Mouse (Mus musculus) embryonic facial prominence, embryonic 14.5 days (tissue): ENCODE results near the gene Fgfbp1. TPM values are rescaled to one million over a fixed set of nuclear protein-coding genes. Genes with fewer than 3 reads are reported as not detected.

Source experiments
- ATAC-seq: fragments of 200-750 bp; cut with Nextera tagmentation; 2 replicates; pipeline ENCODE4 v1.8.0; 2017; ENCODE audit warnings: low read depth, moderate number of reproducible peaks, moderate TSS enrichment
- DNase-seq: peaks from one replicate; pipeline ENCODE4 v3.0.0-alpha.2; 2015; ENCODE audit warnings: low spot score
- H3K27ac ChIP-seq: fragments of 300-500 bp; sonication (generic); replicated peaks from 2 replicates; pipeline ENCODE4 v1.5.1; 2014; ENCODE audit warnings: low read depth, mild to moderate bottlenecking, low read length, moderate library complexity
- H3K27me3 ChIP-seq: fragments of 300-500 bp; sonication (generic); replicated peaks from 2 replicates; pipeline ENCODE4 v1.6.1; 2014; ENCODE audit warnings: low read length; ENCODE audit not compliant: control insufficient read depth, insufficient read depth
- H3K36me3 ChIP-seq: fragments of 300-500 bp; sonication (generic); 2 replicates; pipeline ENCODE4 v1.6.1; 2014; ENCODE audit warnings: low read length, mixed read lengths; ENCODE audit not compliant: control insufficient read depth, insufficient read depth
- H3K4me1 ChIP-seq: fragments of 300-500 bp; sonication (generic); 2 replicates; pipeline ENCODE4 v1.6.1; 2014; ENCODE audit warnings: antibody characterized with exemption, low read length; ENCODE audit not compliant: control insufficient read depth, insufficient read depth
- H3K4me2 ChIP-seq: fragments of 300-500 bp; sonication (generic); 2 replicates; pipeline ENCODE4 v1.6.1; 2014; ENCODE audit warnings: low read depth, mild to moderate bottlenecking, low read length, moderate library complexity, mixed read lengths
- H3K4me3 ChIP-seq: fragments of 300-500 bp; sonication (generic); 2 replicates; pipeline ENCODE4 v1.5.1; 2014; ENCODE audit warnings: low read depth, mild to moderate bottlenecking, low read length
- H3K9ac ChIP-seq: fragments of 300-500 bp; sonication (generic); 2 replicates; pipeline ENCODE4 v1.6.1; 2014; ENCODE audit warnings: low read depth, mild to moderate bottlenecking, low read length, moderate library complexity, mixed read lengths
- H3K9me3 ChIP-seq: fragments of 300-500 bp; sonication (generic); 2 replicates; pipeline ENCODE4 v1.6.1; 2016; ENCODE audit warnings: low read length; ENCODE audit not compliant: control insufficient read depth
- WGBS: fragments of 180-500 bp; shearing (Covaris S2); extraction: QIAGEN DNeasy Blood & Tissue Kit; methylation state at CpG from one replicate; pipeline ENCODE4 v1.1.7; 2014; 5-methylcytosine and 5-hydroxymethylcytosine counted together
- polyA plus RNA-seq: library from polyadenylated mRNA; unstranded; fragments of >200 nt; fragmentation: Nextera tagmentation; extraction: Ambion mirVana; gene quantifications from 2 replicates; pipeline ENCODE4 v1.2.1, GENCODE M21; 2014

Fgfbp1 gene
- 41.9 and 43.4 TPM in 2 replicates for polyA plus RNA-seq

DNA sequence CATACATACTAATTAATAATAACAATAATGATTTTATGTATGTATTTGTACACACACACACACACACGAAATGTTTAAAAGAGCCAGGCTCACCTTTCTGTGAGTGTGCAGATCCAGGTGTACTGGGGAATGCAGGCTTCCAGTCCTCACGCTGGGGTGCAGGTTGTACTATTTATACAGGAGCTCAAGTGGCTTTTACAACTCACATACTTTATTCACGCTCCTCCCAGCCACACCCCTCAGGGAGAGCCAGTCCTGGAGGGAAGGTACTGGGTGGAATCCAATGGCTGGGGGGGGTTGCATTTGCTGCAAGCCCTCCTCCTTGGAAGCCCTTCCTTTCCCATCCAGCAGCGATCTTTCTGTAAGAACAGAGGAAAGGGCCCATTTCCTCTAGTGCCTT, at the start of gene Fgfbp1:
Fgfbp1 (minus strand) TSS at position 160 of the 400 bp plus-strand sequence.
- Histone ChIP-seq H3K9ac (no peak within 1 kb of the TSS), H3K4me3 (no peak within 1 kb of the TSS), H3K27ac (no peak within 1 kb of the TSS), H3K4me1 (no peaks in the 10 kb centered on the region), H3K36me3 (no peaks in the 10 kb centered on the region), H3K27me3 (no peaks in the 10 kb centered on the region), H3K9me3 (no peaks in the 10 kb centered on the region), H3K4me2 (0 out of 2 replicates have a peak within 1 kb of the TSS, but pooled peaks have one; percentile 9)
- ATAC-seq: 0 out of 2 replicates have a peak, but pooled peaks have one; percentile 37
- DNase-seq: peak; percentile 51
- 44% methylated on average over 4 of the region's 4 CpGs for WGBS

DNA sequence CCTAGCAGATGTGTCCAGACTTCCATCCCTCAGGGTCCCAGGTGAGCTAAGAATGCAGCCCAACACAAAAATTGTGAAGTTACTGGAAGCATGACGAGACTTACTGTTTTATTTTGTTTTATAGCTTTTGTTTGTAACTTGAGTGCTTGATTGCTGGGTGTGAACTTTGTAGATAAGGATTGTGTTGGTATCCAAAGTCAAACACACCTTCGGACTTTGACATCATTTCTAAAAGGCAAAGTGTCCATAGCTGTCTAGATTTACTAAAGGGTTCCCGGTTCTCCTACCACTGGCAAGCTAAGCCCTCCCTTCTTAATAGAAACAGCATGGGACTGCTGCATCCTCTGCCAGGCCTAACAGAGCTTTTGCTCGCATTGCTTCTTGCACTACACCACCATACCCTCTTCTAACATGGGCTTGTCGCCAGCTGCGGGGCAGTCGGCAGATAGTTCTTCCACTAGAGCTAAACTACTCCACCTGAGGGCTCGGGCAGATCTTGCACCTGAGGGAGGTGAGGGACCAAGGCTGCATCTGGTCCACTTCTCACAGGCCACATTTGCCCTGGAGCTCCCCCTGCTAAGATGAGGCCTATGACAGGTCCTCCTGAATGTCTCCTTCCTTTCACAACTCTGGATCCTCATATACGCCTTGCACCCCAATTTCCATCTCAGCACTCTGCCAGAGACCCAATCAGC, 16.9 kb upstream of the Fgfbp1 start:
- Histone ChIP-seq H3K4me3 (no peak overlapping the region), H3K4me1 (no peaks in the 10 kb centered on the region), H3K9me3 (no peaks in the 10 kb centered on the region), H3K9ac (no peak overlapping the region), H3K27me3 (no peaks in the 10 kb centered on the region), H3K4me2 (no peak overlapping the region), H3K27ac (no peak overlapping the region), H3K36me3 (peaks cover 16% of the 10 kb centered on the region)
- WGBS: 85% methylated on average over 9 of the region's 9 CpGs
- ATAC-seq (no peak), DNase-seq (no peak)

DNA sequence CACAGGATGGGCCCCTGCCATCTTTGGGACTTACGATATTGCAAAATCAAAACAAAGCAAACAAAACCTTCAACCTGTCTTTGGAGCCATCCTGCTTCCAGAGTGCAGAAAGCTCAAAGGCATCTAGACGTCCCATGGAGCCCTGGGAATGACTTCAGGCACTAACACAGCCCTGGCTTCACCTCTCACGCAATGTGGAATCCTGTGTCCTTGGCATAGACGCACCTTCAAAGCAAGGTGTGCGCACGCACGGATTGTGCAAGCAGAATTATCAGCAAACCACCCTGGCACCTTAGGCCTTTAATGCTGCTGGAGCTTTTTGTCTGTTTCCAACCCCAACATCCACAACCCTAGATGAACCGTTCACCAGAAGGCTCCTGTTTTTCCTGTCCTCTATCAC, 16.0 kb upstream of the Fgfbp1 start:
- no peak for ATAC-seq
- Histone ChIP-seq H3K9ac (no peak overlapping the region), H3K4me3 (no peak overlapping the region), H3K9me3 (no peaks in the 10 kb centered on the region), H3K4me1 (no peaks in the 10 kb centered on the region), H3K4me2 (no peak overlapping the region), H3K27me3 (no peaks in the 10 kb centered on the region), H3K27ac (no peak overlapping the region), H3K36me3 (peaks cover 14% of the 10 kb centered on the region)
- 95% methylated on average over 8 of the region's 8 CpGs for WGBS
- no peak for DNase-seq

- H3K4me1 ChIP-seq: no peaks in the 10 kb centered on the region
- 47% methylated on average over 4 of the region's 4 CpGs for WGBS
- no peak overlapping the region for H3K9ac ChIP-seq
- H3K4me2 ChIP-seq: no peak overlapping the region
- H3K27ac ChIP-seq: no peak overlapping the region
- DNase-seq (no peak), ATAC-seq (no peak)
- H3K27me3 ChIP-seq: no peaks in the 10 kb centered on the region
- no peaks in the 10 kb centered on the region for H3K9me3 ChIP-seq
- H3K4me3 ChIP-seq: no peak overlapping the region
- H3K36me3 ChIP-seq: peaks cover 8% of the 10 kb centered on the region; the same call in 1 of the 2 replicates
Measured at GRCm38 (mm10) chr5:43996162-43996561, 14.6 kb upstream of the Fgfbp1 start.

DNA sequence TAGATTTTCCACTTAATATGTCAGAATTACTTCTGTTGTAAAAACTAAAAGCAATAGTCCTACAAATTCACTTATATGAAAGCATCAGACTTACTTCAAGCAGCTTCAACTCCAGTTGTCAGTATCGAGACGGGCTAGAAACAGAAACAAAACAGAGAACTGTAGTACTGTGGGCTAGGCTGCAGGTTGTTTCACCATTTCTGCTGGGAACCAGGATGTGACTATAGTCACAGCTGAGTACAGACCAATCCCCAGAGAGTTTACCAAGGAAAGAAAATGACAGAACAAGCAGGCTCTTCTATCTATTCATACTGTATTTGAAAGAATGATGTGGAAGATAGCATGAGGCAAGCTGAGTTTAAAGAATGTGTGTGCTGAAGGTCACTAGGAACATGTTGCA, 13.4 kb upstream of the Fgfbp1 start:
- Histone ChIP-seq H3K27me3 (no peaks in the 10 kb centered on the region), H3K9ac (no peak overlapping the region), H3K36me3 (no peaks in the 10 kb centered on the region), H3K4me1 (no peaks in the 10 kb centered on the region), H3K27ac (no peak overlapping the region), H3K4me2 (no peak overlapping the region), H3K4me3 (no peak overlapping the region), H3K9me3 (no peaks in the 10 kb centered on the region)
- ATAC-seq (no peak), DNase-seq (no peak)
- WGBS: 87% methylated on average over 2 of the region's 2 CpGs

DNA sequence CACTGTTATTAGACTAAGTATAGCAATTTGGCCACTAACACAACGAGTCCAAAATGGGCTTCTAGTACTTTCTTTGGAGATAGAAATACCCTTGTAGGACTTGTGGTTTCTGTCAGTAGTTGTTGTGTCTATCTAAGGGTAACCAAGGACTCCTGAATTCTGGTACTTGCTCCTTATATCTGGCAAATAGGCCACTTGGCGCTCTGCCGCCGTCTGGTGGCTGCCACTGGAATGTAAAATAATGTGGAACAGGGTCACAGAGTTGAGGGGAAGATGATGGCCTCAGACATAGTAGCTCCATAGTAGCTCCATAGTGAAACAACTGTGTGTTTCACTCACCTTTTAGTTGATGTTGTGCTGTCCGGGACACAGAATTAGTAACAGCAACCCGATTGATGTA, 8.7 kb upstream of the Fgfbp1 start:
- Histone ChIP-seq H3K4me3 (no peak overlapping the region), H3K9me3 (no peaks in the 10 kb centered on the region), H3K36me3 (no peaks in the 10 kb centered on the region), H3K27me3 (no peaks in the 10 kb centered on the region), H3K27ac (no peak overlapping the region), H3K4me2 (no peak overlapping the region), H3K4me1 (no peaks in the 10 kb centered on the region), H3K9ac (no peak overlapping the region)
- ATAC-seq: peak; percentile 9; the same call in 1 of the 2 replicates
- WGBS: 47% methylated on average over 6 of the region's 6 CpGs
- peak; percentile 22 for DNase-seq

- H3K27ac ChIP-seq: no peak overlapping the region
- H3K36me3 ChIP-seq: no peaks in the 10 kb centered on the region
- 80% methylated on average over 5 of the region's 5 CpGs for WGBS
- no peaks in the 10 kb centered on the region for H3K27me3 ChIP-seq
- no peak overlapping the region for H3K4me3 ChIP-seq
- no peak overlapping the region for H3K9ac ChIP-seq
- no peak overlapping the region for H3K4me2 ChIP-seq
- no peak for ATAC-seq
- H3K4me1 ChIP-seq: no peaks in the 10 kb centered on the region
- no peaks in the 10 kb centered on the region for H3K9me3 ChIP-seq
- no peak for DNase-seq
Measured at GRCm38 (mm10) chr5:43989017-43989416, 7.4 kb upstream of the Fgfbp1 start.

- Histone ChIP-seq H3K9ac (no peak overlapping the region), H3K27me3 (no peaks in the 10 kb centered on the region), H3K4me3 (no peak overlapping the region), H3K9me3 (no peaks in the 10 kb centered on the region), H3K4me2 (no peak overlapping the region), H3K27ac (no peak overlapping the region), H3K4me1 (no peaks in the 10 kb centered on the region), H3K36me3 (no peaks in the 10 kb centered on the region)
- no peak for ATAC-seq
- DNase-seq: peak; percentile 7
Measured at GRCm38 (mm10) chr5:43986212-43986611, 4.6 kb upstream of the Fgfbp1 start.

- Histone ChIP-seq H3K4me3 (no peak overlapping the region), H3K27me3 (no peaks in the 10 kb centered on the region), H3K9ac (no peak overlapping the region), H3K4me2 (no peak overlapping the region), H3K27ac (no peak overlapping the region), H3K36me3 (no peaks in the 10 kb centered on the region), H3K4me1 (no peaks in the 10 kb centered on the region), H3K9me3 (no peaks in the 10 kb centered on the region)
- ATAC-seq (no peak), DNase-seq (peak; percentile 4)
- WGBS: 50% methylated on average over 1 of the region's 1 CpGs
Measured at GRCm38 (mm10) chr5:43982896-43983295, 1.3 kb upstream of the Fgfbp1 start.
